ENCODE assay signal across 17 mouse cellular contexts in the genomic region with DNA sequence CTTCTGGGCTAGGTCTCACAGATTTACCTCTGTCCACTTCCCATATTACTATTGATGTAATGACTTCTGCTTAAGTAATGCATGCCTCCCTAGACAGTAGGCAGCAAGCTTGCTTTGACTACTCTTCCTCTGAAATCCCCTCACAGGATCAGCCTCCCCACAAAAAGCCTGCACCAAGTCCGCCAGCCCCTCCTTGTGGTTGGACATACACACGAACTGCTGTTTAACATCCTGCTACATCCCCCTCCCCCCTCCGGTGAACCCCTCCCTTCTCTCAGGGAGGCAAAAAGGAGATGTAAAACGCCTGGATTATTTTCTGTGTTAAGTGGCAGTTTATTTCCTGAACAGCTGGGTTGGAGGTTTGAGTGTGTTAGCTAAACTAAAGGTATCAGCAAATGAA.
DNase-seq lines count a peak whose midpoint lies in the region; TF ChIP-seq lines count a peak whose summit lies in the region.
"Had no signal": no experiment of that assay in that cellular context is flagged by ENCODE, and none has a peak within 500 bp of the region (broad histone marks: within the 10 kb centered on the region; RNA-seq: fewer than 3 reads in every experiment).

No protein-coding gene starts in this region.

- no peak for TF ChIP-seq POLR2A in CH12.LX (IDR thresholded peaks at IDR 0.05; ENCODE audit: low read depth, low read length)
- TF ChIP-seq POLR2A in brain, embryonic 14.5 days (IDR thresholded peaks at IDR 0.05; ENCODE audit: borderline replicate concordance, extremely low read depth, insufficient read depth, insufficient read length, poor library complexity, severe bottlenecking): no peak

- H3K4me1 ChIP-seq in CH12.LX (ENCODE audit: control insufficient read depth in 1 of 2, insufficient read depth in 2 of 2): peaks cover 6 to 52% of the 10 kb centered on the region in 2 experiments; a peak in 3 of 4 replicates
- H3K4me1 ChIP-seq: embryonic facial prominence, embryonic 13.5 days; hindbrain, embryonic 15.5 days had no signal

- TF ChIP-seq EP300 in CH12.LX (IDR thresholded peaks at IDR 0.05; ENCODE audit: low read length): peak; percentile 39

- no peaks in the 10 kb centered on the region for H3K27me3 ChIP-seq in CH12.LX (replicated peaks)
- H3K27me3 ChIP-seq: embryonic facial prominence, embryonic 13.5 days; forebrain, embryonic 13.5 days; heart, embryonic 12.5 days; hindbrain, embryonic 15.5 days; Patski had no signal

- no peak overlapping the region for H3K4me2 ChIP-seq in CH12.LX (ENCODE audit: insufficient read depth, low read depth, poor library complexity, severe bottlenecking)
- H3K4me2 ChIP-seq: embryonic facial prominence, embryonic 13.5 days; forebrain, embryonic 13.5 days; heart, embryonic 12.5 days; hindbrain, embryonic 15.5 days had no signal

- TF ChIP-seq CTCF in CH12.LX (conservative IDR thresholded peaks at IDR 0.05 in 1 of 2, IDR thresholded peaks at IDR 0.05 in 1 of 2; ENCODE audit: low read depth in 2 of 2, low read length in 2 of 2): peak in 1 of 2 experiments; percentile 51; a peak in 2 of 4 replicates
- no peak for TF ChIP-seq CTCF in brain, embryonic 14.5 days (IDR thresholded peaks at IDR 0.05; ENCODE audit: borderline replicate concordance, extremely low read depth, insufficient read depth, insufficient read length)

- peak; percentile 56 for TF ChIP-seq RAD21 in CH12.LX (IDR thresholded peaks at IDR 0.05; ENCODE audit: low read depth, low read length)

- no peaks in the 10 kb centered on the region for H3K9me3 ChIP-seq in CH12.LX (replicated peaks; ENCODE audit: low read length)
- H3K9me3 ChIP-seq: embryonic facial prominence, embryonic 13.5 days; forebrain, embryonic 13.5 days; heart, embryonic 12.5 days; hindbrain, embryonic 15.5 days had no signal

- DNase-seq in lung, postnatal 10 days: peak; percentile 2
- DNase-seq in lung, postnatal 4 days: no peak
- DNase-seq in 416B (ENCODE audit: low read depth): peak; percentile 4
- DNase-seq in CH12.LX (ENCODE audit: extremely low read depth): peak; percentile 89
- peak; percentile 10 for DNase-seq in brain, embryonic 14.5 days (ENCODE audit: low read depth)
- no peak for DNase-seq in adrenal gland, postnatal 14 days
- DNase-seq: adrenal gland, postnatal 10 days; B cell, adult 2 months; cerebellum, adult 8-10 months; cerebellum, postnatal 25 days; forebrain, postnatal 0 days; gastrocnemius, postnatal 14 days had no signal

- in situ Hi-C loops in CH12.LX (cut with MboI; ENCODE audit: low pct_ligation_motif_present, low pct_unique_long_range_greater_than_20kb, low sequenced_read_pairs): no loop called here

- no peaks in the 10 kb centered on the region for H3K79me2 ChIP-seq in CH12.LX (replicated peaks; ENCODE audit: control insufficient read depth, extremely low read depth, insufficient read depth, poor library complexity, severe bottlenecking)

- H3K36me3 ChIP-seq in CH12.LX (replicated peaks in 1 of 2; ENCODE audit: control insufficient read depth in 1 of 2, insufficient read depth in 1 of 2, low read length in 1 of 2): no peaks in the 10 kb centered on the region
- H3K36me3 ChIP-seq: embryonic facial prominence, embryonic 13.5 days; heart, embryonic 12.5 days; hindbrain, embryonic 15.5 days had no signal

- H3K27ac ChIP-seq in CH12.LX (ENCODE audit: insufficient read depth, low read depth): no peak overlapping the region
- H3K27ac ChIP-seq: embryonic facial prominence, embryonic 13.5 days; forebrain, embryonic 13.5 days; hindbrain, embryonic 15.5 days had no signal

- H3K9ac ChIP-seq in CH12.LX (ENCODE audit: insufficient read depth, low read depth): no peak overlapping the region
- H3K9ac ChIP-seq: embryonic facial prominence, embryonic 13.5 days; forebrain, embryonic 13.5 days; forebrain, postnatal 0 days; heart, embryonic 12.5 days; hindbrain, embryonic 15.5 days had no signal

- dilution Hi-C loops in CH12.LX (cut with MboI; ENCODE audit: extremely low pct_ligation_motif_present, extremely low pct_unique_long_range_greater_than_20kb, low sequenced_read_pairs): no loop called here

- no peak overlapping the region for H3K4me3 ChIP-seq in CH12.LX (replicated peaks in 1 of 3; ENCODE audit: low read depth in 2 of 3, low read length in 2 of 3, poor library complexity in 1 of 3)
- H3K4me3 ChIP-seq: embryonic facial prominence, embryonic 13.5 days; forebrain, embryonic 13.5 days; heart, embryonic 12.5 days; hindbrain, embryonic 15.5 days had no signal

TF ChIP-seq in CH12.LX, 34 proteins besides CTCF, POLR2A, EP300 and RAD21:
- no peak for TF ChIP-seq MYC (IDR thresholded peaks at IDR 0.05; ENCODE audit: low read depth, low read length)
- no peak for TF ChIP-seq JUN (IDR thresholded peaks at IDR 0.05; ENCODE audit: insufficient read depth, low read depth, low read length)
- TF ChIP-seq NRF1 (IDR thresholded peaks at IDR 0.05; ENCODE audit: low read depth, low read length): no peak
- no peak for TF ChIP-seq RCOR1 (conservative IDR thresholded peaks at IDR 0.05; ENCODE audit: low read depth, low read length)
- 0 out of 2 replicates have a peak, but pooled peaks have one; percentile 19 for TF ChIP-seq IRF4 (IDR thresholded peaks at IDR 0.05; ENCODE audit: low read depth, low read length)
- peak; percentile 47; the same call in 1 of the 2 replicates for TF ChIP-seq TCF12 (IDR thresholded peaks at IDR 0.05; ENCODE audit: low read depth, low read length)
- TF ChIP-seq ZC3H11A (IDR thresholded peaks at IDR 0.05; ENCODE audit: low read depth, low read length): no peak
- TF ChIP-seq MAZ (IDR thresholded peaks at IDR 0.05; ENCODE audit: low read depth, low read length): peak; percentile 75
- TF ChIP-seq ZNF384 (IDR thresholded peaks at IDR 0.05; ENCODE audit: low read depth, low read length): no peak
- no peak for TF ChIP-seq USF1 (IDR thresholded peaks at IDR 0.05; ENCODE audit: low read depth, low read length)
- no peak for TF ChIP-seq SIN3A (IDR thresholded peaks at IDR 0.05; ENCODE audit: low read length)
- no peak for TF ChIP-seq MEF2A (IDR thresholded peaks at IDR 0.05; ENCODE audit: borderline replicate concordance, low read depth, low read length)
- TF ChIP-seq SMC3 (IDR thresholded peaks at IDR 0.05; ENCODE audit: low read depth, low read length): peak; percentile 31; the same call in 1 of the 2 replicates
- TF ChIP-seq MXI1 (IDR thresholded peaks at IDR 0.05; ENCODE audit: low read depth, low read length): no peak
- no peak for TF ChIP-seq CHD1 (IDR thresholded peaks at IDR 0.05; ENCODE audit: low read depth, low read length)
- TF ChIP-seq KAT2A (IDR thresholded peaks at IDR 0.05; ENCODE audit: insufficient replicate concordance, low read length): no peak
- 0 out of 2 replicates have a peak, but pooled peaks have one; percentile 27 for TF ChIP-seq ETS1 (conservative IDR thresholded peaks at IDR 0.05; ENCODE audit: low read depth, low read length)
- TF ChIP-seq NELFE (IDR thresholded peaks at IDR 0.05; ENCODE audit: low read depth, low read length): no peak
- no peak for TF ChIP-seq CHD2 (IDR thresholded peaks at IDR 0.05; ENCODE audit: low read length)
- no peak for TF ChIP-seq E2F4 (IDR thresholded peaks at IDR 0.05; ENCODE audit: insufficient replicate concordance, low read depth, low read length)
- no peak for TF ChIP-seq JUND (conservative IDR thresholded peaks at IDR 0.05; ENCODE audit: low read depth, low read length)
- 0 out of 2 replicates have a peak, but pooled peaks have one; percentile 15 for TF ChIP-seq ELF1 (IDR thresholded peaks at IDR 0.05; ENCODE audit: low read depth, low read length)
- TF ChIP-seq USF2 (conservative IDR thresholded peaks at IDR 0.05; ENCODE audit: low read depth, low read length): no peak
TF ChIP-seq in CH12.LX: peak in this region for 6.

Comparison
In these comparisons a context has a peak if more than half of its experiments do, and no peak if none do; other contexts are left out.
1. DNase-seq: peak in lung, postnatal 10 days (single experiment), 416B (single experiment), CH12.LX (single experiment) and brain, embryonic 14.5 days (single experiment); none in lung, postnatal 4 days (0 of 2) and adrenal gland, postnatal 14 days (single experiment).